Mouse (Mus musculus) heart, embryonic 10.5 days (tissue): ENCODE measurements around the gene Sfxn2. TPM values are rescaled to one million over a fixed set of nuclear protein-coding genes. Genes with fewer than 3 reads are reported as not detected.
A peak's percentile ranks its signal among the peaks of the same experiment; 100 is the strongest.

Experiments used
- DNase-seq: peaks from one replicate; pipeline ENCODE4 v3.0.0-alpha.2; 2017; ENCODE audit warnings: low spot score
- H3K27ac ChIP-seq: fragments of 300-500 bp; sonication (generic); 2 replicates; pipeline ENCODE4 v1.5.1; 2016; ENCODE audit warnings: mild to moderate bottlenecking
- H3K27me3 ChIP-seq: fragments of 300-500 bp; sonication (generic); 2 replicates; pipeline ENCODE4 v1.6.1; 2016; ENCODE audit warnings: mild to moderate bottlenecking; ENCODE audit not compliant: poor library complexity, insufficient read depth, severe bottlenecking
- H3K36me3 ChIP-seq: fragments of 300-500 bp; sonication (generic); 2 replicates; pipeline ENCODE4 v1.6.1; 2016; ENCODE audit warnings: mild to moderate bottlenecking, moderate library complexity
- H3K4me1 ChIP-seq: fragments of 300-500 bp; sonication (generic); 2 replicates; pipeline ENCODE4 v1.6.1; 2016; ENCODE audit warnings: mild to moderate bottlenecking
- H3K4me3 ChIP-seq: fragments of 300-500 bp; sonication (generic); 2 replicates; pipeline ENCODE4 v1.5.1; 2016; ENCODE audit warnings: mild to moderate bottlenecking, moderate library complexity
- H3K9me3 ChIP-seq: fragments of 300-500 bp; sonication (generic); 2 replicates; pipeline ENCODE4 v1.6.1; 2016; ENCODE audit warnings: mild to moderate bottlenecking, moderate library complexity
- WGBS: fragments of 180-500 bp; shearing (Covaris S2); methylation state at CpG from one replicate; pipeline ENCODE4 v1.1.7; 2016; 5-methylcytosine and 5-hydroxymethylcytosine counted together
- polyA plus RNA-seq: library from polyadenylated mRNA; unstranded; fragments of >200 nt; fragmentation: Nextera tagmentation; extraction: Ambion mirVana; gene quantifications from 2 replicates; pipeline ENCODE4 v1.2.1, GENCODE M21; 2016

The Sfxn2 gene
- polyA plus RNA-seq, 1 experiment from 2014 or later: 14.5 TPM

- DNase-seq: no peak
- H3K4me1 ChIP-seq: peaks cover 85% of the 10 kb centered on the region
- peak overlapping the region; percentile 60 for H3K27ac ChIP-seq
- H3K9me3 ChIP-seq: no peaks in the 10 kb centered on the region
- no peak overlapping the region for H3K4me3 ChIP-seq
- H3K36me3 ChIP-seq: peaks cover 39% of the 10 kb centered on the region
- 73% methylated on average over 9 of the region's 9 CpGs for WGBS
- no peaks in the 10 kb centered on the region for H3K27me3 ChIP-seq
These were observed 56.6 kb downstream of the Sfxn2 start for GRCm38 (mm10) chr19:46629807-46630206.

- H3K36me3 ChIP-seq: peaks cover 27% of the 10 kb centered on the region
- peaks cover 89% of the 10 kb centered on the region for H3K4me1 ChIP-seq
- no peak for DNase-seq
- H3K9me3 ChIP-seq: no peaks in the 10 kb centered on the region
- H3K27ac ChIP-seq: no peak overlapping the region
- no peaks in the 10 kb centered on the region for H3K27me3 ChIP-seq
- H3K4me3 ChIP-seq: no peak overlapping the region
- 77% methylated on average over 9 of the region's 9 CpGs for WGBS
These were observed 58.5 kb downstream of the Sfxn2 start for GRCm38 (mm10) chr19:46631637-46632036.

GRCm38 (mm10) chr19:46635766-46636165 is 62.6 kb downstream of the Sfxn2 start:
- peak overlapping the region; percentile 59 for H3K27ac ChIP-seq
- WGBS: 22% methylated on average over 9 of the region's 9 CpGs
- H3K36me3 ChIP-seq: peaks cover 47% of the 10 kb centered on the region
- H3K4me1 ChIP-seq: peaks cover 92% of the 10 kb centered on the region
- DNase-seq: no peak
- no peak overlapping the region; the same call in 1 of the 2 replicates for H3K4me3 ChIP-seq
- no peaks in the 10 kb centered on the region for H3K9me3 ChIP-seq
- no peaks in the 10 kb centered on the region for H3K27me3 ChIP-seq

- no peak for DNase-seq
- H3K9me3 ChIP-seq: no peaks in the 10 kb centered on the region
- peaks cover 92% of the 10 kb centered on the region for H3K4me1 ChIP-seq
- peaks cover 35% of the 10 kb centered on the region for H3K36me3 ChIP-seq
- H3K27ac ChIP-seq: peak overlapping the region; percentile 59; the same call in 1 of the 2 replicates
- WGBS: 63% methylated on average over 6 of the region's 6 CpGs
- no peaks in the 10 kb centered on the region for H3K27me3 ChIP-seq
- no peak overlapping the region for H3K4me3 ChIP-seq
These were observed 64.4 kb downstream of the Sfxn2 start for GRCm38 (mm10) chr19:46637598-46637997.

GRCm38 (mm10) chr19:46639053-46639452 is 65.9 kb downstream of the Sfxn2 start:
- H3K36me3 ChIP-seq: peaks cover 32% of the 10 kb centered on the region
- no peaks in the 10 kb centered on the region for H3K9me3 ChIP-seq
- H3K27me3 ChIP-seq: no peaks in the 10 kb centered on the region
- peak overlapping the region; percentile 24; the same call in 1 of the 2 replicates for H3K27ac ChIP-seq
- peaks cover 92% of the 10 kb centered on the region for H3K4me1 ChIP-seq
- H3K4me3 ChIP-seq: no peak overlapping the region
- DNase-seq: no peak

GRCm38 (mm10) chr19:46639496-46639895 is 66.3 kb downstream of the Sfxn2 start:
- Histone ChIP-seq H3K4me1 (peaks cover 94% of the 10 kb centered on the region), H3K4me3 (no peak overlapping the region), H3K36me3 (peaks cover 36% of the 10 kb centered on the region), H3K9me3 (no peaks in the 10 kb centered on the region), H3K27me3 (no peaks in the 10 kb centered on the region), H3K27ac (peak overlapping the region; percentile 60)
- DNase-seq: no peak
- whole genome bisulfite sequencing: 88% methylated on average over 14 of the region's 14 CpGs

GRCm38 (mm10) chr19:46640780-46641179 is 67.6 kb downstream of the Sfxn2 start:
- Histone ChIP-seq H3K27me3 (no peaks in the 10 kb centered on the region), H3K27ac (peak overlapping the region; percentile 90), H3K4me1 (peaks cover 95% of the 10 kb centered on the region), H3K9me3 (no peaks in the 10 kb centered on the region), H3K36me3 (peaks cover 44% of the 10 kb centered on the region), H3K4me3 (no peak overlapping the region)
- DNase-seq: no peak
- WGBS: 89% methylated on average over 8 of the region's 8 CpGs

- Histone ChIP-seq H3K4me1 (peaks cover 95% of the 10 kb centered on the region), H3K27ac (peak overlapping the region; percentile 90), H3K4me3 (peak overlapping the region; percentile 38), H3K9me3 (no peaks in the 10 kb centered on the region), H3K27me3 (no peaks in the 10 kb centered on the region), H3K36me3 (peaks cover 51% of the 10 kb centered on the region)
- DNase-seq: no peak
- WGBS: 46% methylated on average over 19 of the region's 19 CpGs
These were observed 68.4 kb downstream of the Sfxn2 start for GRCm38 (mm10) chr19:46641420-46642085.

GRCm38 (mm10) chr19:46642136-46642753 is 69.1 kb downstream of the Sfxn2 start:
- no peaks in the 10 kb centered on the region for H3K9me3 ChIP-seq
- WGBS: 64% methylated on average over 22 of the region's 22 CpGs
- H3K27ac ChIP-seq: peak overlapping the region; percentile 90
- peak overlapping the region; percentile 38 for H3K4me3 ChIP-seq
- no peak for DNase-seq
- H3K4me1 ChIP-seq: peaks cover 95% of the 10 kb centered on the region
- peaks cover 51% of the 10 kb centered on the region for H3K36me3 ChIP-seq
- no peaks in the 10 kb centered on the region for H3K27me3 ChIP-seq

- Histone ChIP-seq H3K9me3 (no peaks in the 10 kb centered on the region), H3K36me3 (peaks cover 51% of the 10 kb centered on the region), H3K27me3 (no peaks in the 10 kb centered on the region), H3K4me3 (no peak overlapping the region), H3K27ac (peak overlapping the region; percentile 90), H3K4me1 (peaks cover 95% of the 10 kb centered on the region)
- 67% methylated on average over 5 of the region's 5 CpGs for WGBS
- DNase-seq: no peak
These were observed 70.1 kb downstream of the Sfxn2 start for GRCm38 (mm10) chr19:46643236-46643635.

GRCm38 (mm10) chr19:46644343-46644792 is 71.2 kb downstream of the Sfxn2 start:
- Histone ChIP-seq H3K4me3 (0 out of 2 replicates have a peak overlapping the region, but pooled peaks have one; percentile 16), H3K4me1 (peaks cover 85% of the 10 kb centered on the region), H3K27ac (peak overlapping the region; percentile 87), H3K36me3 (peaks cover 51% of the 10 kb centered on the region), H3K9me3 (no peaks in the 10 kb centered on the region), H3K27me3 (no peaks in the 10 kb centered on the region)
- no peak for DNase-seq
- 59% methylated on average over 10 of the region's 10 CpGs for WGBS

- peaks cover 78% of the 10 kb centered on the region for H3K4me1 ChIP-seq
- no peaks in the 10 kb centered on the region for H3K27me3 ChIP-seq
- H3K9me3 ChIP-seq: no peaks in the 10 kb centered on the region
- H3K4me3 ChIP-seq: 0 out of 2 replicates have a peak overlapping the region, but pooled peaks have one; percentile 16
- 19% methylated on average over 12 of the region's 12 CpGs for WGBS
- peaks cover 50% of the 10 kb centered on the region for H3K36me3 ChIP-seq
- DNase-seq: no peak
- peak overlapping the region; percentile 87 for H3K27ac ChIP-seq
These were observed 71.8 kb downstream of the Sfxn2 start for GRCm38 (mm10) chr19:46644793-46645602.

- Histone ChIP-seq H3K36me3 (peaks cover 52% of the 10 kb centered on the region), H3K4me1 (peaks cover 69% of the 10 kb centered on the region), H3K9me3 (no peaks in the 10 kb centered on the region), H3K4me3 (no peak overlapping the region), H3K27me3 (no peaks in the 10 kb centered on the region), H3K27ac (peak overlapping the region; percentile 87)
- WGBS: 81% methylated on average over 12 of the region's 12 CpGs
- DNase-seq: no peak
These were observed 72.9 kb downstream of the Sfxn2 start for GRCm38 (mm10) chr19:46646041-46646481.
